Mouse (Mus musculus): ENCODE data around the gene Prss16.

- no peak for TF ChIP-seq CTCF (IDR thresholded peaks at IDR 0.05; ENCODE audit: control insufficient read depth, insufficient read depth, low read length)
- no peak for TF ChIP-seq POLR2A (IDR thresholded peaks at IDR 0.05; ENCODE audit: borderline replicate concordance, control insufficient read depth, low read depth, low read length)
These were observed 44.2 kb upstream of the Prss16 start for GRCm38 (mm10) chr13:22053754-22054153.

All from bone marrow, adult 2 months (tissue).